22 mouse cellular contexts compared by ENCODE assay signal in genomic region chr3:22081869-22082268, GRCm38 (mm10).
"Had no signal": no experiment of that assay in that cellular context is flagged by ENCODE, and none has a peak within 500 bp of the region (broad histone marks: within the 10 kb centered on the region; RNA-seq: fewer than 3 reads in every experiment).

No protein-coding gene starts in this region.

- H3K27me3 ChIP-seq: liver, embryonic 12.5 days; liver, embryonic 15.5 days; lung, embryonic 15.5 days; midbrain, embryonic 13.5 days; neural tube, embryonic 13.5 days; stomach, embryonic 15.5 days had no signal

- H3K9ac ChIP-seq: liver, embryonic 12.5 days; liver, embryonic 15.5 days; lung, embryonic 15.5 days; midbrain, embryonic 13.5 days; neural tube, embryonic 13.5 days; stomach, embryonic 15.5 days had no signal

- H3K9me3 ChIP-seq: liver, embryonic 12.5 days; liver, embryonic 15.5 days; lung, embryonic 15.5 days; midbrain, embryonic 10.5 days; midbrain, embryonic 13.5 days; neural tube, embryonic 13.5 days; stomach, embryonic 15.5 days had no signal

- H3K36me3 ChIP-seq: midbrain, embryonic 13.5 days; neural tube, embryonic 13.5 days; stomach, embryonic 15.5 days had no signal

- H3K4me2 ChIP-seq: liver, embryonic 15.5 days; lung, embryonic 15.5 days; midbrain, embryonic 13.5 days; neural tube, embryonic 13.5 days; stomach, embryonic 15.5 days had no signal

- H3K27ac ChIP-seq: kidney, postnatal 0 days; left cerebral cortex, adult 2 months; liver, embryonic 12.5 days; liver, embryonic 15.5 days; lung, embryonic 15.5 days; midbrain, embryonic 10.5 days; midbrain, embryonic 13.5 days; neural tube, embryonic 13.5 days; stomach, embryonic 15.5 days had no signal

- H3K4me3 ChIP-seq: left cerebral cortex, adult 2 months; liver, embryonic 12.5 days; liver, embryonic 15.5 days; lung, embryonic 15.5 days; midbrain, embryonic 10.5 days; midbrain, embryonic 13.5 days; myocyte; neural tube, embryonic 13.5 days; stomach, embryonic 15.5 days had no signal

- ATAC-seq: liver, embryonic 12.5 days; midbrain, embryonic 13.5 days; midbrain, embryonic 16.5 days had no signal

- DNase-seq: kidney, adult 18-20 months; kidney, postnatal 4 days; layer of hippocampus, adult 9-11 months; lung, adult 18-20 months; lung, postnatal 10 days; lung, postnatal 36 days; retina, postnatal 1 day; right cerebral cortex, postnatal 25 days; spleen, adult 18-20 months; thymus, adult 18-20 months; thymus, postnatal 36 days had no signal
